Mouse (Mus musculus): ENCODE data around the gene Pde7b.

GRCm38 (mm10) chr10:20748938-20749337 is 24.1 kb upstream of the Pde7b start:
- TF ChIP-seq CTCF (IDR thresholded peaks at IDR 0.05; ENCODE audit: low read depth) (no peak), EP300 (IDR thresholded peaks at IDR 0.05; ENCODE audit: low read depth) (no peak)
